Mouse (Mus musculus) spleen, adult 2 months (tissue): ENCODE data around the gene Dock4.

ENCODE experiments used
- CTCF ChIP-seq: fragments of 200-500 bp; IDR thresholded peaks from 2 replicates; pipeline ENCODE4 v1.5.1; 2011; ENCODE audit warnings: mild to moderate bottlenecking, inconsistent platforms; ENCODE audit not compliant: insufficient read depth, insufficient read length, insufficient replicate concordance; ENCODE audit errors: extremely low read depth
- POLR2A ChIP-seq: fragments of 200-500 bp; IDR thresholded peaks from 2 replicates; pipeline ENCODE4 v1.6.1; 2011; ENCODE audit warnings: low read depth, low read length, inconsistent platforms

GRCm38 (mm10) chr12:40595440-40595839 lies 149.7 kb downstream of the Dock4 start:
- no peak for TF ChIP-seq CTCF
- no peak for TF ChIP-seq POLR2A
